Mouse (Mus musculus): ENCODE data around the gene Cst8. TPM values are rescaled to one million over a fixed set of nuclear protein-coding genes. Genes with fewer than 3 reads are reported as not detected.
"Not testable (repeated sequence)": the region's sequence is repeated elsewhere in the genome, so short reads cannot be mapped to it uniquely, and the experiment has no call there.

The Cst8 gene
- 0.32 TPM in 1 of 2 replicates, not detected in the other for polyA plus RNA-seq (2015; fragmentation: Nextera tagmentation; extraction: Ambion mirVana)

- 92% methylated on average over 1 of the region's 1 CpGs for WGBS
- no peak for ATAC-seq (ENCODE audit: insufficient number of reproducible peaks, insufficient read depth, low FRiP score, low TSS enrichment, low read depth)
- no peak within 1 kb of the TSS for H3K4me2 ChIP-seq
Measured at GRCm38 (mm10) chr2:148798485-148798884, at the start of gene Cst8. TSS of gene Cst8 (plus strand) at chr2:148798785.

DNA sequence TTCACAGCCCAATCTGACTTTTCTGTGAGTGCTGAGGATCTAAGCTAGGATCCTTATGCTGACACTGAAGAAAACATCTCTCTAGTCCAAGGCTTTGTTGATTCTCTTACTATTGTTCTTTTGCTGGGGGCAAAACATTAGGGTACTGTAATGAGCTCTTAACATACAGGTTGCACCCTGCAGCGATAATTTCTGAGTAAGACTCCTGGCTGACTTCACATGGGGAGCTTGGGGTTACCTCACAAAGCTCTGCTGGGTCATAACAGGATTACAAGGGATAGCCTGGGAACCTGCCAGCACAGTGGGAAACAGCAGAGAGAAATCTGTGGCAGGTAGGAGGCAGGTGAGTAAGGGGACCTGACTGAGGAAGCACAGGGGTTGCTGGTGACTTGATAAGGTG lies 48.5 kb upstream of the Cst8 start, which contains the start of gene Cstl1:
Cstl1 (plus strand) TSS at position 301 of the 400 bp plus-strand sequence.
- H3K27me3 ChIP-seq: no peaks in the 10 kb centered on the region
- 72% methylated on average over 1 of the region's 1 CpGs for WGBS
- no peaks in the 10 kb centered on the region for H3K4me1 ChIP-seq
- ATAC-seq (ENCODE audit: insufficient number of reproducible peaks, insufficient read depth, low FRiP score, low TSS enrichment, low read depth): no peak
- no peak within 1 kb of the TSS for H3K9ac ChIP-seq
- H3K36me3 ChIP-seq: no peaks in the 10 kb centered on the region
- H3K9me3 ChIP-seq: no peaks in the 10 kb centered on the region
- no peak within 1 kb of the TSS for H3K27ac ChIP-seq
- no peak within 1 kb of the TSS for H3K4me3 ChIP-seq
- H3K4me2 ChIP-seq: no peak within 1 kb of the TSS

More at GRCm38 (mm10) chr2:148798485-148798884, at the start of gene Cst8:
- Histone ChIP-seq H3K9me3 (no peaks in the 10 kb centered on the region), H3K27ac (no peak within 1 kb of the TSS), H3K9ac (no peak within 1 kb of the TSS), H3K27me3 (no peaks in the 10 kb centered on the region), H3K4me3 (no peak within 1 kb of the TSS), H3K4me1 (no peaks in the 10 kb centered on the region), H3K36me3 (no peaks in the 10 kb centered on the region)

DNA sequence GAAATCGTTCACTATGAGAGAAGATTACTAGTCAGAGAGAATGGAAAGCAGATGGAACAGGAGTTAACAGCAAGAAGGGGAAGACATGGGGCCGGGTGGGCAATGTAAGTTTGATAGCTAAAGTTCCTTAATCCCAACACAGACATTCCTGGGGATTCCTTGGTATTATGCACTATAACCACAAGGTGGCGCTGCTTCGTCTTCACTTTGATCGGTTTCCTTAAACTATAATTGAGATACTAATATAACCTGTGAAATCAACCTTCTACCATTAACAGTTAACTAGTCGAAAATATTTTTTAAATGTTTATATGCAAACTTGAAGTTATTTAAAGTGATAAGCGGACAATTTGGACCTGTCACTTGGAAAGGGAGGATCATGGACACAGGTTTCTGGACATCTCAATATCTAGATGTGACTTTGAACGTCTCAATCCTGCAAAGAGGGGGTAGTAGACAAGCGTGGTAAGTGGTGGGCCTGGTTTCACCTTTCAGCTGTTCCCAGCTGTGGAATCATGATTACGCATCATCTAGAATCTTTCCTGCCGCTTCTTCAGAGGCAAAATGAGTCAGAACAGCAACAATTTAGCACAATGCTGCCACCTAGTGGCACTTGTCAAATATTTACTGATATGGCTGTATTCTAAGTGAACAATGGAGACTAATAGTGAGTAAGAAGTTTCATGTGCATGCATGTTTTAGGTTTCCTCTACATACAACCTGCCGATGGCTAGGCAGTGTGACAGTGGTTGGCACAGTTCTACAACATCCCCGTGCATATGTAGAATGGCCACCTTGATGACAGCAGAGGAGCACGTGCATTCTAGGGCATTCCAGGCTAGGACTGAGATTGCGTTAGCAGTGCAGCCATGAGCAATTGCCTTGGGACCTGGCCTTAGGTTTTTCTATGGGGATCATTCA lies 46.4 kb upstream of the Cst8 start:
- Histone ChIP-seq H3K36me3 (no peaks in the 10 kb centered on the region), H3K4me1 (no peaks in the 10 kb centered on the region), H3K4me3 (peak overlapping the region; percentile 29; the same call in 1 of the 2 replicates), H3K27me3 (no peaks in the 10 kb centered on the region), H3K9me3 (no peaks in the 10 kb centered on the region), H3K9ac (no peak overlapping the region), H3K27ac (no peak overlapping the region), H3K4me2 (peak overlapping the region; percentile 58)
- WGBS: 18% methylated on average over 15 of the region's 15 CpGs
- no peak for ATAC-seq (ENCODE audit: insufficient number of reproducible peaks, insufficient read depth, low FRiP score, low TSS enrichment, low read depth)

GRCm38 (mm10) chr2:148754310-148754846 lies 44.2 kb upstream of the Cst8 start:
- Histone ChIP-seq H3K4me2 (no peak overlapping the region), H3K9me3 (no peaks in the 10 kb centered on the region), H3K9ac (no peak overlapping the region), H3K27ac (no peak overlapping the region), H3K27me3 (no peaks in the 10 kb centered on the region), H3K36me3 (no peaks in the 10 kb centered on the region), H3K4me3 (no peak overlapping the region), H3K4me1 (no peaks in the 10 kb centered on the region)
- no peak for ATAC-seq (ENCODE audit: insufficient number of reproducible peaks, insufficient read depth, low FRiP score, low TSS enrichment, low read depth)
- 64% methylated on average over 1 of the region's 1 CpGs for WGBS

GRCm38 (mm10) chr2:148763648-148764388 lies 34.8 kb upstream of the Cst8 start:
- 96% methylated on average over 1 of the region's 1 CpGs for WGBS
- ATAC-seq (ENCODE audit: insufficient number of reproducible peaks, insufficient read depth, low FRiP score, low TSS enrichment, low read depth): no peak
- Histone ChIP-seq H3K9me3 (no peaks in the 10 kb centered on the region), H3K27me3 (no peaks in the 10 kb centered on the region), H3K36me3 (no peaks in the 10 kb centered on the region), H3K27ac (no peak overlapping the region), H3K4me2 (no peak overlapping the region), H3K9ac (no peak overlapping the region), H3K4me1 (no peaks in the 10 kb centered on the region), H3K4me3 (no peak overlapping the region)

GRCm38 (mm10) chr2:148771397-148771796 lies 27.2 kb upstream of the Cst8 start, which contains the start of gene Cst11:
TSS of gene Cst11 (minus strand) at chr2:148771497.
- 80% methylated on average over 4 of the region's 4 CpGs for WGBS
- not testable (repeated sequence) for H3K4me2 ChIP-seq; H3K9me3 ChIP-seq; H3K9ac ChIP-seq; H3K4me1 ChIP-seq; H3K4me3 ChIP-seq; H3K36me3 ChIP-seq; ATAC-seq (ENCODE audit: insufficient number of reproducible peaks, insufficient read depth, low FRiP score, low TSS enrichment, low read depth); H3K27ac ChIP-seq; H3K27me3 ChIP-seq

DNA sequence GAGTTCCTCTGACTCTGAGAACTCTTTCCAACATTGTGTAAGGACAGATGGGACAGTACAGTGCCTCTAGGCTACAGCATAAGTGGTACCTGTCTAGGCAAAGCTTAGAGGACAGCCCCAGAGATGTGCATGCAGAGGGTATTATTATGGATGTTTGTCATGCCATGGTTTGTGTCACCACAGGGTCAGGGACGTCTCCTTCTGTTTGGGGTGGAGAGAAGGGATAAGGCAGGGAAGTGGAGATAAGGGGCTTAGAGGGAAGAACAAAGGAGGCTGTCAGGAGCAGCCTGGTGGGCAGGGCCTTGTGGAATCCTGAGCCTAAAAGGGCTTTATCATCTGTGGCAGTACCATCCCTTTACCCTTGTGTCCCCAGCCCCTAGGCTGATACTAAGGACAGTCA lies 16.9 kb upstream of the Cst8 start, which contains the start of gene 8030411F24Rik:
8030411F24Rik (plus strand) TSS at position 301 of the 400 bp plus-strand sequence.
- Histone ChIP-seq H3K36me3 (no peaks in the 10 kb centered on the region), H3K4me3 (no peak within 1 kb of the TSS), H3K4me1 (no peaks in the 10 kb centered on the region), H3K9ac (no peak within 1 kb of the TSS), H3K27ac (no peak within 1 kb of the TSS), H3K27me3 (no peaks in the 10 kb centered on the region), H3K4me2 (no peak within 1 kb of the TSS), H3K9me3 (no peaks in the 10 kb centered on the region)
- WGBS: 16% methylated on average over 1 of the region's 1 CpGs
- no peak for ATAC-seq (ENCODE audit: insufficient number of reproducible peaks, insufficient read depth, low FRiP score, low TSS enrichment, low read depth)

DNA sequence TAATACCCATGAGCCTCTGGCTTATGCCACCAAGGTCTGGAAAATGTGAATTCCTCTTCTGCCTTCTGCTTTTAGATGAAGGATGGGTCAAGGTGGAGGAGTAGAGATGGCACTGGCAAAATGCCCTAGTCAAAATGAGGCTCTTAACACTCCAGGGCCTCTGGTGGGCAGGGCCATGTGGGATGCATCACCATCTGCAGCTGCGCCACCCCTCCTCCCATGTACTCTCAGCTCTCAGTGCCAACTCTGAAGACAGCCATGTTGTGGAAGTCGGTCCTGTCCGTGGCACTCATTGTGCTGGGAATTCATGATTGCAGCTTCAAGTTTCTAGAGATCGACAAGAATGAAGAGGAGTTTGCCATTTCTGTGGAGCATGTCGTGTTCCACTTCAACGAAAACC lies 9.4 kb upstream of the Cst8 start, which contains the start of gene Cst12:
Cst12 (plus strand) TSS at position 220 of the 400 bp plus-strand sequence.
- no peaks in the 10 kb centered on the region for H3K9me3 ChIP-seq
- H3K27me3 ChIP-seq: no peaks in the 10 kb centered on the region
- no peak within 1 kb of the TSS for H3K9ac ChIP-seq
- no peak within 1 kb of the TSS for H3K27ac ChIP-seq
- ATAC-seq (ENCODE audit: insufficient number of reproducible peaks, insufficient read depth, low FRiP score, low TSS enrichment, low read depth): no peak
- H3K4me3 ChIP-seq: no peak within 1 kb of the TSS
- no peaks in the 10 kb centered on the region for H3K36me3 ChIP-seq
- WGBS: 92% methylated on average over 6 of the region's 6 CpGs
- no peak within 1 kb of the TSS for H3K4me2 ChIP-seq
- no peaks in the 10 kb centered on the region for H3K4me1 ChIP-seq

DNA sequence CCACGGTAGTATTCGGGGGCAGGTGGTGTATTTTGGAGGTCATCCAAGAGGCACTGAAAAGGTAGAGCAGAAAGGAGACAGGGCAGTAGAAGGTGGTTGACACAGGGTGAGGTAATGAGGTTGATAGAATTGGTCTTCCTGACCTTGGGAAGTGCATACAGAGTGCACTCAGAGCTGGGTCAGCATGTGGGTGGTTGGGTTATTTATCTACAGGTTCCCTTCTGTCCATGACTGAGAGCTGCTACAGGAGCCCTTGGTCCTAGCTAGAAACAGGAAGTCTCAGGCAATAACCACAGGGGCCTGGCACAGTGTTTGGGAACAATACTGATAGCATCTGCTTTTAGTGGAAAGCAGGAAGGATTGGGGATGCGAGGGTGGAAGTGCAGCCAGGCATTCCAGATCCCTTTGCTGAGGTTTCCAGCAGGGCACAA lies 2.9 kb downstream of the Cst8 start:
- Histone ChIP-seq H3K36me3 (no peaks in the 10 kb centered on the region), H3K4me2 (no peak overlapping the region), H3K9ac (no peak overlapping the region), H3K27ac (no peak overlapping the region), H3K9me3 (no peaks in the 10 kb centered on the region), H3K4me1 (no peaks in the 10 kb centered on the region), H3K27me3 (no peaks in the 10 kb centered on the region), H3K4me3 (no peak overlapping the region)
- ATAC-seq (ENCODE audit: insufficient number of reproducible peaks, insufficient read depth, low FRiP score, low TSS enrichment, low read depth): no peak
- 55% methylated on average over 3 of the region's 3 CpGs for WGBS

GRCm38 (mm10) chr2:148806696-148807095 lies 8.1 kb downstream of the Cst8 start:
- no peaks in the 10 kb centered on the region for H3K36me3 ChIP-seq
- H3K9ac ChIP-seq: no peak overlapping the region
- 82% methylated on average over 6 of the region's 6 CpGs for WGBS
- H3K27ac ChIP-seq: no peak overlapping the region
- ATAC-seq (ENCODE audit: insufficient number of reproducible peaks, insufficient read depth, low FRiP score, low TSS enrichment, low read depth): no peak
- H3K9me3 ChIP-seq: no peaks in the 10 kb centered on the region
- no peaks in the 10 kb centered on the region for H3K4me1 ChIP-seq
- H3K4me3 ChIP-seq: no peak overlapping the region
- no peaks in the 10 kb centered on the region for H3K27me3 ChIP-seq
- no peak overlapping the region for H3K4me2 ChIP-seq

GRCm38 (mm10) chr2:148819909-148820308 lies 21.3 kb downstream of the Cst8 start, which contains the start of gene Cst13:
TSS of gene Cst13 (plus strand) at chr2:148820081.
- H3K4me2 ChIP-seq: no peak within 1 kb of the TSS
- H3K9me3 ChIP-seq: no peaks in the 10 kb centered on the region
- ATAC-seq (ENCODE audit: insufficient number of reproducible peaks, insufficient read depth, low FRiP score, low TSS enrichment, low read depth): no peak
- no peak within 1 kb of the TSS for H3K4me3 ChIP-seq
- no peaks in the 10 kb centered on the region for H3K4me1 ChIP-seq
- no peak within 1 kb of the TSS for H3K9ac ChIP-seq
- H3K36me3 ChIP-seq: no peaks in the 10 kb centered on the region
- H3K27ac ChIP-seq: no peak within 1 kb of the TSS
- no peaks in the 10 kb centered on the region for H3K27me3 ChIP-seq
